In the genomic region with DNA sequence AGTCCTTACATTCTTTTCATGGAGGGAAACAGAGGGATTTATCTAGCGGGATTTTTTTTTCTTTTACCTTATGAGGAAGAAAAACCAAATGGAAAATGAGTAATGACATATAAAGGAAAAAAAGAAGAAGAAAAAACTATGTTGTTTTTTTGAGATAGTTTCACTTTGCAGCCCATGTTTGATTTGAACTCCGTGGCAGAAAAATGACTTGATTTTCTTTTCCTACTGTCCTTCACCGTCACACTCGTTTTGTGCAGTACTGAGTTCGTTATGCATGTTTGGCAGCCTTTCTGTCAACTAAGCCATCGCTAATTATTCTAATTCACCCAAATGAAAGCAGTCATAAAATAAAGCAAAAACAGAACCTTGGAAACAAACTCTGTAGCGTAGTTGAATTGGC, we compare ENCODE assay signal across 8 mouse cellular contexts. TPM values are rescaled to one million over a fixed set of nuclear protein-coding genes. Genes with fewer than 3 reads are reported as not detected.
DNase-seq lines count a peak whose midpoint lies in the region; ATAC-seq and TF ChIP-seq lines count a peak whose summit lies in the region.

No protein-coding gene starts in this region.

- H3K4me2 ChIP-seq in lung, embryonic 16.5 days (ENCODE audit: low read depth, low read length), result peak overlapping the region; percentile 85
- H3K4me2 ChIP-seq in embryonic facial prominence, embryonic 15.5 days (replicated peaks), result peak overlapping the region; percentile 93

- H3K27me3 ChIP-seq in lung, embryonic 16.5 days (ENCODE audit: control insufficient read depth, insufficient read depth, low read depth, low read length), result peaks cover 10% of the 10 kb centered on the region
- peaks cover 34% of the 10 kb centered on the region for H3K27me3 ChIP-seq in embryonic facial prominence, embryonic 15.5 days
- H3K27me3 ChIP-seq in limb, embryonic 10.5 days (ENCODE audit: low read depth, poor library complexity, severe bottlenecking), result peaks cover 39% of the 10 kb centered on the region

- DNase-seq in lung, postnatal 25 days (ENCODE audit: low spot score), result no peak
- no peak for DNase-seq in limb, embryonic 10.5 days (ENCODE audit: low spot score)
- no peak for DNase-seq in cerebellum, adult 8-10 months
- no peak for DNase-seq in urinary bladder, postnatal 4 days (ENCODE audit: low spot score in 2 of 2)
- no peak for DNase-seq in kidney, adult 18-20 months

- TF ChIP-seq CTCF in olfactory bulb, adult 2 months (IDR thresholded peaks at IDR 0.05; ENCODE audit: insufficient read depth, low read depth, low read length), result no peak

- H3K36me3 ChIP-seq in lung, embryonic 16.5 days (ENCODE audit: control insufficient read depth, insufficient read depth, low read length), result no peaks in the 10 kb centered on the region
- H3K36me3 ChIP-seq in embryonic facial prominence, embryonic 15.5 days, result no peaks in the 10 kb centered on the region
- H3K36me3 ChIP-seq in limb, embryonic 10.5 days, result no peaks in the 10 kb centered on the region

- H3K4me3 ChIP-seq in lung, embryonic 16.5 days (ENCODE audit: low read length), result peak overlapping the region; percentile 84
- H3K4me3 ChIP-seq in embryonic facial prominence, embryonic 15.5 days (replicated peaks), result peak overlapping the region; percentile 73
- peak overlapping the region; percentile 83 for H3K4me3 ChIP-seq in limb, embryonic 10.5 days
- H3K4me3 ChIP-seq in olfactory bulb, adult 2 months (ENCODE audit: insufficient read depth, low read depth, low read length), result peak overlapping the region; percentile 83

- 17% methylated on average over 7 of the region's 7 CpGs for WGBS in lung, embryonic 16.5 days
- WGBS in embryonic facial prominence, embryonic 15.5 days, result 8% methylated on average over 7 of the region's 7 CpGs
- WGBS in limb, embryonic 10.5 days, result 23% methylated on average over 7 of the region's 7 CpGs
- 3% methylated on average over 7 of the region's 7 CpGs for WGBS in olfactory bulb, adult 2 months

- ATAC-seq in lung, embryonic 16.5 days (ENCODE audit: low read depth), result no peak
- ATAC-seq in embryonic facial prominence, embryonic 15.5 days (ENCODE audit: insufficient number of reproducible peaks, low FRiP score, low TSS enrichment, low read depth), result no peak

- H3K4me1 ChIP-seq in lung, embryonic 16.5 days (replicated peaks; ENCODE audit: control insufficient read depth, insufficient read depth, low read length), result peaks cover 11% of the 10 kb centered on the region
- H3K4me1 ChIP-seq in embryonic facial prominence, embryonic 15.5 days, result peaks cover 11% of the 10 kb centered on the region
- peaks cover 31% of the 10 kb centered on the region for H3K4me1 ChIP-seq in limb, embryonic 10.5 days
- H3K4me1 ChIP-seq in olfactory bulb, adult 2 months (ENCODE audit: control insufficient read depth, insufficient read depth, low read length), result peaks cover 5% of the 10 kb centered on the region

- no peak for TF ChIP-seq POLR2A in olfactory bulb, adult 2 months (IDR thresholded peaks at IDR 0.05; ENCODE audit: insufficient read depth, low read depth, low read length)

- H3K27ac ChIP-seq in lung, embryonic 16.5 days (ENCODE audit: low read length), result peak overlapping the region; percentile 95; the same call in 1 of the 2 replicates
- peak overlapping the region; percentile 88 for H3K27ac ChIP-seq in embryonic facial prominence, embryonic 15.5 days (replicated peaks)
- H3K27ac ChIP-seq in limb, embryonic 10.5 days, result peak overlapping the region; percentile 96
- peak overlapping the region; percentile 43; the same call in 1 of the 2 replicates for H3K27ac ChIP-seq in olfactory bulb, adult 2 months (ENCODE audit: insufficient read depth, low read depth, low read length)

- peak overlapping the region; percentile 88 for H3K9ac ChIP-seq in lung, embryonic 16.5 days (ENCODE audit: low read length)
- peak overlapping the region; percentile 55; the same call in 1 of the 2 replicates for H3K9ac ChIP-seq in embryonic facial prominence, embryonic 15.5 days

- no peaks in the 10 kb centered on the region for H3K9me3 ChIP-seq in lung, embryonic 16.5 days (ENCODE audit: control insufficient read depth, low read length)
- no peaks in the 10 kb centered on the region for H3K9me3 ChIP-seq in embryonic facial prominence, embryonic 15.5 days (replicated peaks)
- H3K9me3 ChIP-seq in limb, embryonic 10.5 days (replicated peaks), result no peaks in the 10 kb centered on the region

RNA-seq across cellular contexts. Expression of a gene that starts 4.5 kb away (rescaled TPM):
- polyA plus RNA-seq in lung, embryonic 16.5 days (2015; fragmentation: Nextera tagmentation; extraction: Ambion mirVana), result 16.2 and 16.5 TPM in 2 replicates
- polyA plus RNA-seq in embryonic facial prominence, embryonic 15.5 days (2015; fragmentation: Nextera tagmentation; extraction: Ambion mirVana), result 15.4 and 16.9 TPM in 2 replicates
- polyA plus RNA-seq in limb, embryonic 10.5 days (2016; fragmentation: Nextera tagmentation; extraction: Ambion mirVana), result 20.5 and 25.3 TPM in 2 replicates
- not detected in 2 replicates for polyA plus RNA-seq in olfactory bulb, adult 2 months (2012; ENCODE audit: insufficient read depth, insufficient read length, low replicate concordance, missing spikeins)

RNA-seq across cellular contexts. Expression of a gene that starts 6.3 kb away (rescaled TPM):
- polyA plus RNA-seq in lung, embryonic 16.5 days (2015; fragmentation: Nextera tagmentation; extraction: Ambion mirVana), result not detected in 2 replicates
- polyA plus RNA-seq in embryonic facial prominence, embryonic 15.5 days (2015; fragmentation: Nextera tagmentation; extraction: Ambion mirVana), result 0.60 and 0.92 TPM in 2 replicates
- polyA plus RNA-seq in limb, embryonic 10.5 days (2016; fragmentation: Nextera tagmentation; extraction: Ambion mirVana), result not detected in 2 replicates
- not detected in 2 replicates for polyA plus RNA-seq in olfactory bulb, adult 2 months (2012; ENCODE audit: insufficient read depth, insufficient read length, low replicate concordance, missing spikeins)

Comparison
In these comparisons a context has a peak if more than half of its experiments do, and no peak if none do; other contexts are left out.
1. H3K27ac ChIP-seq: peak in every context shown above with its lines; median percentile 96 in limb, embryonic 10.5 days; 95 in lung, embryonic 16.5 days; 88 in embryonic facial prominence, embryonic 15.5 days; 43 in olfactory bulb, adult 2 months.